Mouse (Mus musculus) CD4-positive, CD25-positive, alpha-beta regulatory T cell, adult 4 months (primary cell): ENCODE results near the gene Flot1. TPM values are rescaled to one million over a fixed set of nuclear protein-coding genes. Genes with fewer than 3 reads are reported as not detected.
"Not testable (repeated sequence)": the region's sequence is repeated elsewhere in the genome, so short reads cannot be mapped to it uniquely, and the experiment has no call there.

Experiments used
- ATAC-seq: one replicate; pipeline ENCODE4 v1.8.0; 2017
- polyA plus RNA-seq, 2 experiments: library from polyadenylated mRNA; unstranded; fragments of 100-300 nt; shearing (Covaris generic); gene quantifications; one replicate each; pipeline ENCODE4 v1.2.1; 2017

Gene Flot1
- polyA plus RNA-seq, 2 experiments from 2014 or later: 24.3 to 30.7 TPM

DNA sequence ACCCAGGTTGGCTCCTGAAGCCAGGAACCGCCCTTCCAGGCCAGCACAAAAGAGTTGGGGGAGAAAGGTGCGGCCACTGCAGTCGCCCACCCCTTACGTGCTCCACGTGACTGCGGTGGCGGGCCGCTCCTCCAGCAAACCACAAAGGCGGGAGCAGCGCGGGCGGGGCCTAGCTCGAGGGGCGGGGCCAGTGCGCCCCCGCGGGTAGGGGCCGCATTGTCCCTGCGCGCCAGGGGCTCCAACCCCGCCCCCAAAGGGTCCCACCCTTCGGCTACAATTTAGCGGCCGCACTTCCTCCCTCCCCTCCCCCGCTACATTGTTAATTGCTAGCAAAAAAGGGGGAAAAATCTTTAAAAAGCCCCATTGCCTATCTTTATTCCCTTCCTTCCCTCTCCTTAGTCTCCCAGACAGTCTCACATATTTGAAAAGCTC lies 14.0 kb downstream of the Flot1 start:
- no peak for ATAC-seq

GRCm38 (mm10) chr17:35837487-35837886 lies 14.5 kb downstream of the Flot1 start:
- no peak for ATAC-seq

DNA sequence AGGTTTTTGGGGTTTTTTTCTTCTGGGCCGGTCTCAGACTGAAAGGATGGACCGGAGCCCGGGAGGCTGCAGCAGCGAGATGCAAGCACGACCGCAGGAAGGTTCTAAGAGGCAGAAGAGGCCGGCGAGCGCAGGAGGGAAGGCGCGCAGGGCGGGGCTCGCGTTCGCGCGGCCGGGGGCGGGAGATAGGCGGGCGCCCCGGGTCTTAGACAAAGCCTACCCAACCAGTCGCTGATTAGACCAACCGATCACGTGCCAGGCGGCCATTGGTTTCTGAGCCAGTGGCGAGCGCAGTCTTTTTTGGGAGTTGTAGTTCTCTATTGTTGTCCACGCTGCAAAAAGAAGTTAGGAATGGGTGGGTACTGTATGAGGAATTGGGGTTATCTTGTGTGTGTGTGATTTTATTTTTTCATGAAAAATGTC lies 15.1 kb downstream of the Flot1 start, which contains the start of gene Tubb5:
Tubb5 (minus strand) TSS at position 185 of the 423 bp plus-strand sequence.
- ATAC-seq: peak; percentile 44

- no peak for ATAC-seq
These were observed 15.5 kb downstream of the Flot1 start for GRCm38 (mm10) chr17:35838570-35838969.

DNA sequence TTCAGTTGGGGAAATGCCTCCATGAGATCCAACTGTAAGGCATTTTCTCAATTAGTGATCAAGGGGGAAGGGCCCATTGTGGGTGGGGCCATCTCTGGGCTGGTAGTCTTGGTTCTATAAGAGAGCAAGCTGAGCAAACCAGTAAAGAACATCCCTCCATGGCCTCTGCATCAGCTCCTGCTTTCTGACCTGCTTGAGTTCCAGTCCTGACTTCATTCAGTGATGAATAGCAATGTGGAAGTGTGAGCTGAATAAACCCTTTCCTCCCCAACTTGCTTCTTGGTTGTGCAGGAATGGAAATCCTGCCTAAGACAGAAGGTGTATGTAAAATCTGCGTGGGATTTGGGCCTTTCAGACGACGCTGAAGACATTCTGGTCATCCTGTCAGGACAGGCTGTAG lies 16.0 kb downstream of the Flot1 start:
- ATAC-seq: not testable (repeated sequence)

DNA sequence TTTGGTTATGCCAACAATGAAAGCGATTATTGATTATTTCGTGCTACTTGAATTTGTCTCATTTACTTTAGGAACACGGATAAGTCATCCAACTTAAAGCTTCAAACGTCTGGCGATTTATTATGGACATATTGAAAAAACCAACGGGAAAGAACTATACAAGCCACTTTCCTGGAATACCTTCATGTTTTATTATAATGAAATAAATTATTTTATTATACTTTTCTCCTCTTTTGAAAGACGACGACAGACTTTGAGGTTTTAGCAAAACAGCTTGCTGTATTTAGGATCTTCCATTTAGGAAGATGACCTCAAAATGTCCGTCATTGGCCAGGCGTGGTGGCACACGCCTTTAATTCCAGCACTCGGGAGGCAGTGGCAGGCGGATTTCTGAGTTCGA lies 17.5 kb downstream of the Flot1 start:
- ATAC-seq: no peak

- peak; percentile 83 for ATAC-seq
These were observed 18.3 kb downstream of the Flot1 start, which contains the start of gene Mdc1 for GRCm38 (mm10) chr17:35841076-35841950. Gene Mdc1 (plus strand): TSS chr17:35841515.

DNA sequence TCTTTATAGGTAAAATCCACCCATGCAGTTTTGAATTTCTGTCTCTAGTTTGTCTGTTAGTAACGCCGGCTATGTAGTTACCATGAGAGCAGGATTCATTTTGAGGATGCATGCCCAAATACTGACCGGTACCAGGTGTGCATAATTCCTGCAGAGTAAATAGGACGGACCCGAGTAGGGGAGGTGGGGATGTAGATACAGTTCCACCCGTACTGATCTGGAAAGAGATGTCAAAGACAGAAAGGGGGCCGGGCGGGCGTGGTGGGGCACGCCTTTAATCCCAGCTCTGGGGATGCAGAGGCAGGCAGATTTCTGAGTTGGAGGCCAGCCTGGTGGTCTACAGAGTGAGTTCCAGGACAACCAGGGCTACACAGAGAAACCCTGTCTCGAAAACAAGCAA lies 19.0 kb downstream of the Flot1 start:
- ATAC-seq: no peak

- ATAC-seq: no peak
These were observed 20.5 kb downstream of the Flot1 start for GRCm38 (mm10) chr17:35843514-35843913.

- ATAC-seq: no peak
These were observed 25.1 kb downstream of the Flot1 start for GRCm38 (mm10) chr17:35848112-35848511.

DNA sequence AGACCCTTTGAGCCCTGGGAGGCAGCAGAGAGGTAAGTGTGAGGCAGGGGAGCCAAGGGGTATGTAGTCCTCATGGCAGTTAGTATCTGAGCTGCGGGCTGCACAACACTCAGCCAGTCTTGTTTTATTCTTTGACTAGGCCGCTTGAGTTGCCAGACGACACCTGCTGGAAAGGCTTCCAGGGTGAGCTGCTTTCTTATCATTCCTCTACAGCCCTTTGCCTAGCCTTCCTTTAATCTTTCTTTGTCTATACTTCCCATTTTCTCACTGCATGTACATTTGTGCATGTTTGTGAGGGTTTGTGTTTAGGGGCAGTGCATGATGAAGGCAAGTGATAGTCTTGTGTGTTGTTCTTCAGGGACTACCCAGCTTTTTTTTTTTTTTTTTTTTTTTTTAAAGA lies 27.9 kb downstream of the Flot1 start:
- ATAC-seq: no peak

- no peak for ATAC-seq
These were observed 36.3 kb downstream of the Flot1 start for GRCm38 (mm10) chr17:35859371-35859770.

GRCm38 (mm10) chr17:35859835-35860234 lies 36.8 kb downstream of the Flot1 start:
- ATAC-seq: no peak

DNA sequence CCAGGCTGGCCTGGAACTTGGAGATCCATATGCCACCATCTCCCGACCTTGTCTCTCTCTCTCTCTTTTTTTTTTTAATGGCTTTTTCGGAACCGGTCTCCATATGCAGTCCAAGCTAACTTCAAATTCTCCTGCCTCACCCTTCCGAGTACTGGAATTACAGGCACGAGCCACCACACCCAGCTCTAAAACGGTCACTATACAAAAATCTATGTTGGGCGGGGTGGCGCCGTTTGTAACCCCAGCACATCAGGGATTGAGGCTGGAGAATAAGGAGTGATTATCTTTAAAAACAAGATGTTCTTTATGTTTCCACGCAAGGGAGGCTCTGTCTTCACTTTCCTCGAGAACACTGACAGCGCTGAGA lies 37.8 kb downstream of the Flot1 start:
- no peak for ATAC-seq

GRCm38 (mm10) chr17:35861198-35861857 lies 38.3 kb downstream of the Flot1 start, which contains the start of gene Nrm:
Gene Nrm (plus strand): TSS chr17:35861318.
- ATAC-seq: peak; percentile 92

- no peak for ATAC-seq
These were observed 41.9 kb downstream of the Flot1 start for GRCm38 (mm10) chr17:35864832-35865353.

DNA sequence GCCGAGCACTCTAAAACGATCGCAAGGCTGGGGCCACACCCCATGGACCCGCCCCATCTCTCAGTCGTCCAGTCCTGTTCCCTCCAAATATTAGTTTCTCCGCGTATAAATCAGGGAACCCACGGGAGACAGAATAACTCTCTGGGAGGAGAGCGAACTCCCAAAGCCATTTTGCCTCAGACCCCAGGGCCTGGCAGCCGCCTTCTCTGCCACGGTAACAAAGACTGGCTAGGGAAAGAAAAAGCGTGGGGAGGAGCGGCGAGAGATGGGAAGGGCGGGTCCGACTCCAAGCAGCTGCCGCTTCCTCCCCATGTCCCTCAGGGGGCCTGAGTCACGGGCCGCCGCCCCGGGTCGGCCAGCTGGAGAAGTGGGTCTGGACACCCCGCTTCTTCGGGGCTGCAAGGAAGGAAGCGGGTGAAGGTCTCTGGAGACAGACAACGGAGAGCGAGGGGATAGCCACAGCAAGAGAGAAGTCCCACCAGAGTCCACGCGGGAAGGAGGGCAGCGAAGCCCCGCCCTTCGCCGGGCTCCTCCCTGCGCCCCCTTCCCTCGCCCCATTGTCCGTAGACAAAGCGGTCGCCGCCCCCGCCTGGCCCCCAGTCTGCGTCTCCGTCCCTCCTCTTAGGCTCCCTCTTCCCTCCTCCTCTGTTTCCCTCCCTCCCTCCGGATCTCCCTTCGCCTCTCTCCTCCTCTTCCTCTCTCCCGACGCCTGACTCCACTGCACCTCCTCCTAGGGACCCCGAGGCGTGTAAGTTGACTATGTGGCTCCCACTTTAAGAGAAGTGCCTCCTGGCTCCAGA lies 42.7 kb downstream of the Flot1 start, which contains the start of gene Ppp1r18:
Ppp1r18 (plus strand) TSS at position 113 of the 800 bp plus-strand sequence.
- ATAC-seq: no peak

- ATAC-seq: no peak
These were observed 43.3 kb downstream of the Flot1 start for GRCm38 (mm10) chr17:35866281-35866831.

GRCm38 (mm10) chr17:35866911-35867890 lies 44.2 kb downstream of the Flot1 start:
- no peak for ATAC-seq

DNA sequence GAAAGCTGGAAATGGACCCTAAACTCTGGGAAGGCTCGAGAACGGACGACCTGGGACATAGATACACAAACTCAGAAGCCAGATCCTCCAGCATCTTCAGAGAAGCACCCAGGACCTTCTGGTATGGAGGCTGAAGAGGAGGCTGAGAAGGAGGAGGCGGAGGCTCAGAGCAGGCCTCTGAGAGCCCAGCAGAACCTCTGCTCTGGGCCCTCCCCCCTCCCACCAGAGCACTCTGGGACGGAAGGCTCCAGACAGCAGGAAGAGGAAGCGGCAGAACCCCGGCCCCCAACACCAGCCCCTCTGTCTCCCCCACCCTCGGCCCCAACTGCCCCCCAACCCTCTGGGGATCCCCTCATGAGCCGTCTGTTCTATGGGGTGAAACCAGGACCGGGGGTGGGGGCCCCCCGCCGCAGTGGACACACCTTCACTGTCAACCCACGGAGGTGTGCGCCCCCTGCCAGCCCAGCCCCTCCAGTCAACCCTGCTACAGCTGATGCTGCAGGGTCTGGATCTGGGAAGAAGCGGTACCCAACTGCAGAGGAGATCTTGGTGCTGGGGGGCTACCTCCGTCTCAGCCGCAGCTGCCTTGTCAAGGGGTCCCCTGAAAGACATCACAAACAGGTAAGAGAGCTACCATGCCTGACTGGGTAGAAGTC lies 45.3 kb downstream of the Flot1 start:
- ATAC-seq: peak; percentile 49
